ENCODE assay signal across 33 mouse cellular contexts in genomic region chr13:59206186-59206585, GRCm38 (mm10).
"Had no signal": no experiment of that assay in that cellular context is flagged by ENCODE, and none has a peak within 500 bp of the region (broad histone marks: within the 10 kb centered on the region; RNA-seq: fewer than 3 reads in every experiment).

No protein-coding gene starts in this region.

- H3K27ac ChIP-seq: heart, embryonic 10.5 days; heart, embryonic 13.5 days; heart, embryonic 15.5 days; hindbrain, embryonic 12.5 days; hindbrain, embryonic 13.5 days; hindbrain, embryonic 14.5 days; hindbrain, embryonic 15.5 days; hindbrain, postnatal 0 days; intestine, embryonic 15.5 days; kidney, embryonic 15.5 days; kidney, postnatal 0 days; layer of hippocampus, adult 2 months; left cerebral cortex, adult 2 months had no signal

- DNase-seq: heart, postnatal 10 days; heart, postnatal 14 days; heart, postnatal 4 days; kidney, adult 11 months; kidney, adult 18-20 months; kidney, adult 2 months; kidney, adult 8-10 months; kidney, adult 9 months; kidney, postnatal 10 days; kidney, postnatal 14 days; kidney, postnatal 25 days; kidney, postnatal 36 days; kidney, postnatal 4 days; layer of hippocampus, adult 9-11 months; layer of hippocampus, postnatal 36 days had no signal

- H3K9me3 ChIP-seq: heart, embryonic 10.5 days; heart, embryonic 12.5 days; heart, embryonic 13.5 days; heart, embryonic 15.5 days; hindbrain, embryonic 12.5 days; hindbrain, embryonic 13.5 days; hindbrain, embryonic 15.5 days; intestine, embryonic 15.5 days; kidney, embryonic 15.5 days had no signal

- H3K27me3 ChIP-seq: heart, embryonic 12.5 days; heart, embryonic 13.5 days; heart, embryonic 15.5 days; hindbrain, embryonic 12.5 days; hindbrain, embryonic 13.5 days; hindbrain, embryonic 15.5 days; intestine, embryonic 15.5 days; kidney, embryonic 15.5 days had no signal

- H3K9ac ChIP-seq: heart, embryonic 12.5 days; heart, embryonic 13.5 days; heart, embryonic 15.5 days; hindbrain, embryonic 12.5 days; hindbrain, embryonic 13.5 days; hindbrain, embryonic 14.5 days; hindbrain, embryonic 15.5 days; intestine, embryonic 15.5 days; kidney, embryonic 15.5 days had no signal

- H3K36me3 ChIP-seq: heart, embryonic 10.5 days; heart, embryonic 12.5 days; heart, embryonic 13.5 days; heart, embryonic 15.5 days; hindbrain, embryonic 12.5 days; hindbrain, embryonic 13.5 days; hindbrain, embryonic 15.5 days; intestine, embryonic 15.5 days; kidney, embryonic 15.5 days had no signal

- ATAC-seq: hindbrain, postnatal 0 days; inflammation-experienced regulatory T-cells, adult 6 months; intestine, embryonic 15.5 days; intestine, embryonic 16.5 days; intestine, postnatal 0 days had no signal

- H3K4me1 ChIP-seq: heart, embryonic 10.5 days; heart, embryonic 12.5 days; heart, embryonic 13.5 days; heart, embryonic 15.5 days; hindbrain, embryonic 13.5 days; hindbrain, embryonic 15.5 days; intestine, embryonic 15.5 days; kidney, embryonic 15.5 days had no signal

- H3K4me2 ChIP-seq: heart, embryonic 11.5 days; heart, embryonic 12.5 days; heart, embryonic 13.5 days; heart, embryonic 15.5 days; hindbrain, embryonic 12.5 days; hindbrain, embryonic 13.5 days; hindbrain, embryonic 14.5 days; hindbrain, embryonic 15.5 days; intestine, embryonic 15.5 days; kidney, embryonic 15.5 days had no signal

- H3K4me3 ChIP-seq: heart, embryonic 10.5 days; heart, embryonic 12.5 days; heart, embryonic 13.5 days; heart, embryonic 15.5 days; hindbrain, embryonic 12.5 days; hindbrain, embryonic 13.5 days; hindbrain, embryonic 15.5 days; intestine, embryonic 15.5 days; kidney, embryonic 15.5 days; layer of hippocampus, adult 2 months; left cerebral cortex, adult 2 months had no signal
